Mouse (Mus musculus) 416B (cell line): ENCODE results near the gene Agpat4.
"Not testable (repeated sequence)": the region's sequence is repeated elsewhere in the genome, so short reads cannot be mapped to it uniquely, and the experiment has no call there.

Experiments used
- DNase-seq: peaks from one replicate; pipeline ENCODE4 v3.0.0; 2011; ENCODE audit warnings: low read depth

The Agpat4 gene

GRCm38 (mm10) chr17:12122262-12122661 lies 3.8 kb downstream of the Agpat4 start:
- not testable (repeated sequence) for DNase-seq

GRCm38 (mm10) chr17:12123168-12123567 lies 4.7 kb downstream of the Agpat4 start:
- DNase-seq: no peak

- DNase-seq: no peak
Measured at GRCm38 (mm10) chr17:12127056-12127455, 8.6 kb downstream of the Agpat4 start.

- no peak for DNase-seq
Measured at GRCm38 (mm10) chr17:12128976-12129375, 10.5 kb downstream of the Agpat4 start.

GRCm38 (mm10) chr17:12131171-12131570 lies 12.7 kb downstream of the Agpat4 start:
- DNase-seq: no peak

GRCm38 (mm10) chr17:12131581-12131980 lies 13.1 kb downstream of the Agpat4 start:
- no peak for DNase-seq

- DNase-seq: no peak
Measured at GRCm38 (mm10) chr17:12132904-12133303, 14.4 kb downstream of the Agpat4 start.

- no peak for DNase-seq
Measured at GRCm38 (mm10) chr17:12133985-12134384, 15.5 kb downstream of the Agpat4 start.

GRCm38 (mm10) chr17:12134975-12135633 lies 16.6 kb downstream of the Agpat4 start:
- DNase-seq: peak; percentile 8

- DNase-seq: no peak
Measured at GRCm38 (mm10) chr17:12138355-12138754, 19.9 kb downstream of the Agpat4 start.

GRCm38 (mm10) chr17:12143948-12144364 lies 25.5 kb downstream of the Agpat4 start:
- DNase-seq: no peak

- DNase-seq: no peak
Measured at GRCm38 (mm10) chr17:12146132-12146681, 27.7 kb downstream of the Agpat4 start.

GRCm38 (mm10) chr17:12147830-12148229 lies 29.3 kb downstream of the Agpat4 start:
- DNase-seq: no peak

GRCm38 (mm10) chr17:12149232-12149861 lies 30.8 kb downstream of the Agpat4 start:
- no peak for DNase-seq

- DNase-seq: peak; percentile 6
Measured at GRCm38 (mm10) chr17:12150970-12151369, 32.5 kb downstream of the Agpat4 start.

- DNase-seq: no peak
Measured at GRCm38 (mm10) chr17:12154260-12154659, 35.8 kb downstream of the Agpat4 start.

GRCm38 (mm10) chr17:12155236-12155635 lies 36.7 kb downstream of the Agpat4 start:
- no peak for DNase-seq

- DNase-seq: no peak
Measured at GRCm38 (mm10) chr17:12155872-12156271, 37.4 kb downstream of the Agpat4 start.

GRCm38 (mm10) chr17:12156661-12157060 lies 38.2 kb downstream of the Agpat4 start:
- no peak for DNase-seq

- no peak for DNase-seq
Measured at GRCm38 (mm10) chr17:12157203-12157602, 38.7 kb downstream of the Agpat4 start.

- DNase-seq: no peak
Measured at GRCm38 (mm10) chr17:12159187-12160060, 40.9 kb downstream of the Agpat4 start.

GRCm38 (mm10) chr17:12160061-12160421 lies 41.5 kb downstream of the Agpat4 start:
- no peak for DNase-seq

- no peak for DNase-seq
Measured at GRCm38 (mm10) chr17:12160540-12160939, 42.0 kb downstream of the Agpat4 start.
